In the genomic region with DNA sequence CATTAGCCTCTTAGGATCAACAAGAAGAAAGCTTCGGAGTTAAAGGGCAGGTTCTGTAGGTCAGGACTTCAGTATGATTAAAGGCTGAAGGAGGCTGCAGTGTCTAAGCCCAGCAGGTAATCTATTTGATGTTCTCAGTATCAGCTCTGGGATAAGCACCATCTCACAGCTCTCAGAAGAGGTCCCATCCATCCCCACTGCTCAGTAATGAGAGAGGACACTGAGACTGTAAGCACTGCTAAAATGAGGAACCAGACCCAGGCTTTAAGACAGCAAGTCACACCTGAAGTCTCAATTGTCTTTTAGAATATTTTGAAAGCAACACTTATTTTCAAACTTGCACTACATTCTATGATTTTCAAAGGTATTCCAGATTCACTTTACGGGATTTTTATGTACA, we compare ENCODE assay signal across 35 mouse cellular contexts. TPM values are rescaled to one million over a fixed set of nuclear protein-coding genes. Genes with fewer than 3 reads are reported as not detected.
A peak's percentile ranks its signal among the peaks of the same experiment; 100 is the strongest.
DNase-seq lines count a peak whose midpoint lies in the region; ATAC-seq and TF ChIP-seq lines count a peak whose summit lies in the region.
"Had no signal": no experiment of that assay in that cellular context is flagged by ENCODE, and none has a peak within 500 bp of the region (broad histone marks: within the 10 kb centered on the region; RNA-seq: fewer than 3 reads in every experiment).

No protein-coding gene starts in this region.

- TF ChIP-seq EP300 in heart, adult 2 months (IDR thresholded peaks at IDR 0.05; ENCODE audit: insufficient read depth, low read depth, low read length) = no peak

- H3K36me3 ChIP-seq in heart, adult 2 months (ENCODE audit: control insufficient read depth, insufficient read depth, low read length) = peaks cover 17% of the 10 kb centered on the region
- peaks cover 8% of the 10 kb centered on the region; the same call in 1 of the 2 replicates for H3K36me3 ChIP-seq in heart, embryonic 16.5 days (ENCODE audit: control insufficient read depth, insufficient read depth)
- peaks cover 37% of the 10 kb centered on the region for H3K36me3 ChIP-seq in liver, embryonic 12.5 days

- H3K27ac ChIP-seq in heart, adult 2 months = peak overlapping the region; percentile 84
- H3K27ac ChIP-seq in heart, embryonic 16.5 days (ENCODE audit: low read length) = peak overlapping the region; percentile 82
- H3K27ac ChIP-seq in liver, embryonic 12.5 days = no peak overlapping the region
- H3K27ac ChIP-seq: hindbrain, embryonic 14.5 days; limb, embryonic 12.5 days; lung, embryonic 15.5 days; midbrain, embryonic 10.5 days; midbrain, embryonic 15.5 days; neural tube, embryonic 15.5 days had no signal

- H3K27me3 ChIP-seq in heart, adult 2 months (ENCODE audit: control insufficient read depth, insufficient read depth, low read length) = no peaks in the 10 kb centered on the region
- no peaks in the 10 kb centered on the region for H3K27me3 ChIP-seq in heart, embryonic 16.5 days (ENCODE audit: control insufficient read depth, insufficient read depth, low read length)
- H3K27me3 ChIP-seq in liver, embryonic 12.5 days (replicated peaks) = no peaks in the 10 kb centered on the region
- H3K27me3 ChIP-seq: limb, embryonic 12.5 days; lung, embryonic 15.5 days; midbrain, embryonic 15.5 days; neural tube, embryonic 15.5 days had no signal

- H3K4me2 ChIP-seq in heart, embryonic 16.5 days (ENCODE audit: low read depth, low read length) = no peak overlapping the region
- no peak overlapping the region for H3K4me2 ChIP-seq in liver, embryonic 12.5 days
- H3K4me2 ChIP-seq: hindbrain, embryonic 14.5 days; limb, embryonic 12.5 days; lung, embryonic 15.5 days; midbrain, embryonic 15.5 days; neural tube, embryonic 15.5 days had no signal

- H3K9me3 ChIP-seq in heart, embryonic 16.5 days (replicated peaks; ENCODE audit: control insufficient read depth, low read length) = no peaks in the 10 kb centered on the region
- no peaks in the 10 kb centered on the region for H3K9me3 ChIP-seq in liver, embryonic 12.5 days (replicated peaks)
- H3K9me3 ChIP-seq: limb, embryonic 12.5 days; lung, embryonic 15.5 days; midbrain, embryonic 10.5 days; midbrain, embryonic 15.5 days; neural tube, embryonic 15.5 days had no signal

- whole genome bisulfite sequencing in heart, adult 2 months = 79% methylated on average over 2 of the region's 2 CpGs
- 65% methylated on average over 2 of the region's 2 CpGs for WGBS in heart, embryonic 16.5 days
- 85% methylated on average over 2 of the region's 2 CpGs for WGBS in liver, embryonic 12.5 days (ENCODE audit: insufficient replicate concordance)

- no peaks in the 10 kb centered on the region for H3K79me2 ChIP-seq in heart, adult 2 months (replicated peaks; ENCODE audit: control insufficient read depth, insufficient read depth, low read length)

- no peak overlapping the region for H3K4me3 ChIP-seq in heart, adult 2 months
- H3K4me3 ChIP-seq in heart, embryonic 16.5 days (ENCODE audit: low read length) = no peak overlapping the region
- no peak overlapping the region for H3K4me3 ChIP-seq in liver, embryonic 12.5 days
- H3K4me3 ChIP-seq: left cerebral cortex, adult 2 months; limb, embryonic 12.5 days; lung, embryonic 15.5 days; midbrain, embryonic 10.5 days; midbrain, embryonic 15.5 days; neural tube, embryonic 15.5 days had no signal

- DNase-seq in heart, adult 2 months = no peak
- no peak for DNase-seq in heart, postnatal 14 days
- no peak for DNase-seq in heart, adult 18-20 months
- DNase-seq in A20 (ENCODE audit: low read depth, low spot score) = peak; percentile 19
- DNase-seq in kidney, postnatal 10 days = no peak
- DNase-seq: adrenal gland, postnatal 25 days; cerebellum, adult 18-20 months; cerebellum, postnatal 10 days; gastrocnemius, postnatal 36 days; kidney, adult 9 months; kidney, postnatal 14 days; thymus, adult 18-20 months; thymus, postnatal 25 days had no signal

- ATAC-seq in heart, embryonic 16.5 days (replicated peaks; ENCODE audit: extremely low read depth, insufficient read depth, low FRiP score) = no peak
- peak; percentile 37; the same call in 1 of the 2 replicates for ATAC-seq in granulocyte monocyte progenitor cell, adult 5-6 weeks (replicated peaks; ENCODE audit: poor library complexity, severe bottlenecking)
- no peak for ATAC-seq in liver, embryonic 12.5 days
- ATAC-seq: CD4-positive, CD25-positive, alpha-beta regulatory T cell, adult 4 months; forebrain, embryonic 14.5 days; intestine, postnatal 0 days; midbrain, embryonic 15.5 days had no signal

- peaks cover 2% of the 10 kb centered on the region for H3K4me1 ChIP-seq in heart, adult 2 months (ENCODE audit: control insufficient read depth, insufficient read depth, low read length)
- H3K4me1 ChIP-seq in heart, embryonic 16.5 days (ENCODE audit: control insufficient read depth, insufficient read depth, low read length) = peaks cover 21% of the 10 kb centered on the region
- H3K4me1 ChIP-seq in liver, embryonic 12.5 days = peaks cover 7% of the 10 kb centered on the region
- H3K4me1 ChIP-seq: limb, embryonic 12.5 days; midbrain, embryonic 10.5 days; midbrain, embryonic 15.5 days; neural tube, embryonic 15.5 days had no signal

- TF ChIP-seq CTCF in heart, adult 2 months (IDR thresholded peaks at IDR 0.05) = no peak

- no peak for TF ChIP-seq POLR2A in heart, adult 2 months (IDR thresholded peaks at IDR 0.05; ENCODE audit: insufficient read depth, low read depth, low read length)

- intact Hi-C loops in heart, adult 2 months (cut with DNase I) = no loop called here
- intact Hi-C loops in heart, postnatal 14 days (cut with DNase I) = no loop called here

- no peak overlapping the region for H3K9ac ChIP-seq in heart, adult 2 months (ENCODE audit: low read depth, low read length)
- no peak overlapping the region for H3K9ac ChIP-seq in heart, embryonic 16.5 days (ENCODE audit: low read length)
- H3K9ac ChIP-seq in liver, embryonic 12.5 days = no peak overlapping the region
- H3K9ac ChIP-seq: hindbrain, embryonic 14.5 days; limb, embryonic 12.5 days; lung, embryonic 15.5 days; midbrain, embryonic 15.5 days; neural tube, embryonic 15.5 days had no signal

RNA-seq across cellular contexts. Expression of gene Sh3bgrl3, which starts 29.0 kb away (rescaled TPM):
- total RNA-seq in heart, adult 2 months (2021) = 10 to 100 TPM; 34.3 to 45.7 TPM
- polyA plus RNA-seq in heart, adult 2 months (2012; rRNA removed) = 98.9 and 139 TPM in 2 replicates
- total RNA-seq in heart, postnatal 14 days (2021) = 10 to 100 TPM; 47.4 to 51.4 TPM
- polyA plus RNA-seq in heart, embryonic 16.5 days (2015; fragmentation: Nextera tagmentation; extraction: Ambion mirVana) = 213 and 218 TPM in 2 replicates
- 10 to 100 TPM; 34.0 to 42.8 TPM for total RNA-seq in heart, adult 18-20 months (2021)
- total RNA-seq in granulocyte monocyte progenitor cell, adult 5-6 weeks (2014; fragmentation: Nextera tagmentation) = 841 and 871 TPM in 2 replicates
- total RNA-seq in granulocyte monocyte progenitor cell, adult 5-6 weeks (2017) = 333 and 394 TPM in 2 replicates
- 187 and 205 TPM in 2 replicates for polyA plus RNA-seq in liver, embryonic 12.5 days (2016; fragmentation: Nextera tagmentation; extraction: Ambion mirVana)

RNA-seq across cellular contexts. Expression of gene Cep85, which starts 29.4 kb away (rescaled TPM):
- total RNA-seq in heart, adult 2 months (2021) = 10 to 100 TPM; 54.4 to 63.2 TPM
- 52.2 and 73.7 TPM in 2 replicates for polyA plus RNA-seq in heart, adult 2 months (2012; rRNA removed)
- total RNA-seq in heart, postnatal 14 days (2021) = 10 to 100 TPM; 31.5 to 33.7 TPM
- polyA plus RNA-seq in heart, embryonic 16.5 days (2015; fragmentation: Nextera tagmentation; extraction: Ambion mirVana) = 44.2 and 51.5 TPM in 2 replicates
- 10 to 100 TPM; 40.4 to 41.9 TPM for total RNA-seq in heart, adult 18-20 months (2021)
- total RNA-seq in granulocyte monocyte progenitor cell, adult 5-6 weeks (2014; fragmentation: Nextera tagmentation) = 20.8 and 28.9 TPM in 2 replicates
- 26.7 and 33.7 TPM in 2 replicates for total RNA-seq in granulocyte monocyte progenitor cell, adult 5-6 weeks (2017)
- 37.5 and 38.0 TPM in 2 replicates for polyA plus RNA-seq in liver, embryonic 12.5 days (2016; fragmentation: Nextera tagmentation; extraction: Ambion mirVana)

RNA-seq across cellular contexts. Expression of gene Gm7534, which starts 45.2 kb away (rescaled TPM):
- total RNA-seq in heart, adult 2 months (2021) = not detected
- not detected in 2 replicates for polyA plus RNA-seq in heart, adult 2 months (2012; rRNA removed)
- total RNA-seq in heart, postnatal 14 days (2021) = not detected
- 0.05 TPM in 1 of 2 replicates, not detected in the other for polyA plus RNA-seq in heart, embryonic 16.5 days (2015; fragmentation: Nextera tagmentation; extraction: Ambion mirVana)
- total RNA-seq in heart, adult 18-20 months (2021) = not detected
- not detected in 2 replicates for total RNA-seq in granulocyte monocyte progenitor cell, adult 5-6 weeks (2014; fragmentation: Nextera tagmentation)
- not detected in 2 replicates for total RNA-seq in granulocyte monocyte progenitor cell, adult 5-6 weeks (2017)
- not detected in 2 replicates for polyA plus RNA-seq in liver, embryonic 12.5 days (2016; fragmentation: Nextera tagmentation; extraction: Ambion mirVana)
- total RNA-seq: adrenal gland, adult 18-20 months; adrenal gland, postnatal 25 days; common myeloid progenitor, adult 5-6 weeks; gastrocnemius, postnatal 36 days; heart, postnatal 25 days; layer of hippocampus, postnatal 14 days; left cerebral cortex, adult 2 months; left cerebral cortex, postnatal 25 days; liver, adult 2 months; megakaryocyte progenitor cell, adult 5-6 weeks had no signal
- polyA plus RNA-seq: CD4-positive, CD25-positive, alpha-beta regulatory T cell, adult 4 months; forebrain, embryonic 14.5 days; hindbrain, embryonic 14.5 days; intestine, postnatal 0 days; limb, embryonic 12.5 days; liver, adult 2 months; liver, embryonic 16.5 days; lung, embryonic 15.5 days; midbrain, embryonic 10.5 days; midbrain, embryonic 15.5 days; neural tube, embryonic 15.5 days; stomach, embryonic 16.5 days had no signal

RNA-seq across cellular contexts. Expression of gene Ubxn11, which starts 55.2 kb away (rescaled TPM):
- 1 to 10 TPM; 1.6 to 2.1 TPM for total RNA-seq in heart, adult 2 months (2021)
- polyA plus RNA-seq in heart, adult 2 months (2012; rRNA removed) = 3.3 and 6.9 TPM in 2 replicates
- 1 to 10 TPM; 1.4 to 1.7 TPM for total RNA-seq in heart, postnatal 14 days (2021)
- 3.5 and 3.9 TPM in 2 replicates for polyA plus RNA-seq in heart, embryonic 16.5 days (2015; fragmentation: Nextera tagmentation; extraction: Ambion mirVana)
- total RNA-seq in heart, adult 18-20 months (2021) = 1 to 10 TPM; 2.0 to 2.4 TPM
- 14.4 and 30.2 TPM in 2 replicates for total RNA-seq in granulocyte monocyte progenitor cell, adult 5-6 weeks (2014; fragmentation: Nextera tagmentation)
- total RNA-seq in granulocyte monocyte progenitor cell, adult 5-6 weeks (2017) = 4.8 and 11.2 TPM in 2 replicates
- 3.4 and 3.7 TPM in 2 replicates for polyA plus RNA-seq in liver, embryonic 12.5 days (2016; fragmentation: Nextera tagmentation; extraction: Ambion mirVana)

Comparison
In these comparisons a context has a peak if more than half of its experiments do, and no peak if none do; other contexts are left out.
1. RNA of gene Sh3bgrl3, which starts 29.0 kb away (total RNA-seq): 333 to 871 TPM in granulocyte monocyte progenitor cell, adult 5-6 weeks; 47.4 to 51.4 TPM in heart, postnatal 14 days, 34.3 to 45.7 TPM in heart, adult 2 months and 34.0 to 42.8 TPM in heart, adult 18-20 months; every median in the first group is over 4 times any median in the second.